Mouse (Mus musculus): ENCODE measurements around the gene Gm10300. TPM values are rescaled to one million over a fixed set of nuclear protein-coding genes. Genes with fewer than 3 reads are reported as not detected.

The Gm10300 gene
- polyA plus RNA-seq, 1 experiment from 2014 or later: not detected

Other genes with a start within 250 kb of the Gm10300 start
- gene Ptpru, start 236.4 kb upstream of the Gm10300 start, polyA plus RNA-seq (2014; fragmentation: Nextera tagmentation; extraction: Ambion mirVana): 40.7 and 44.3 TPM in 2 replicates
- gene Mecr, start 231.2 kb upstream of the Gm10300 start, polyA plus RNA-seq (2014; fragmentation: Nextera tagmentation; extraction: Ambion mirVana): 50.1 and 51.7 TPM in 2 replicates
- 191 TPM in 2 replicates for gene Srsf4, start 201.1 kb upstream of the Gm10300 start, polyA plus RNA-seq (2014; fragmentation: Nextera tagmentation; extraction: Ambion mirVana)
- gene Tmem200b, start 152.9 kb upstream of the Gm10300 start, polyA plus RNA-seq (2014; fragmentation: Nextera tagmentation; extraction: Ambion mirVana): 0.72 and 1.2 TPM in 2 replicates
- gene Epb41, start 624 bp downstream of the Gm10300 start, polyA plus RNA-seq (2014; fragmentation: Nextera tagmentation; extraction: Ambion mirVana): 135 and 145 TPM in 2 replicates
- not detected in 2 replicates for gene Oprd1, start 69.8 kb downstream of the Gm10300 start, polyA plus RNA-seq (2014; fragmentation: Nextera tagmentation; extraction: Ambion mirVana)
- 158 and 161 TPM in 2 replicates for gene Ythdf2, start 137.6 kb downstream of the Gm10300 start, polyA plus RNA-seq (2014; fragmentation: Nextera tagmentation; extraction: Ambion mirVana)
- 45.4 and 50.1 TPM in 2 replicates for gene Gmeb1, start 186.9 kb downstream of the Gm10300 start, polyA plus RNA-seq (2014; fragmentation: Nextera tagmentation; extraction: Ambion mirVana)
- 66.8 and 68.0 TPM in 2 replicates for gene Taf12, start 199.7 kb downstream of the Gm10300 start, polyA plus RNA-seq (2014; fragmentation: Nextera tagmentation; extraction: Ambion mirVana)
- 1.1 and 1.2 TPM in 2 replicates for gene Rab42, start 228.7 kb downstream of the Gm10300 start, polyA plus RNA-seq (2014; fragmentation: Nextera tagmentation; extraction: Ambion mirVana)

Measured in forebrain, embryonic 11.5 days (tissue).